Mouse (Mus musculus) heart, adult 18-20 months (tissue): ENCODE measurements around the gene Abhd15. TPM values are rescaled to one million over a fixed set of nuclear protein-coding genes. Genes with fewer than 3 reads are reported as not detected.

Experiments
- DNase-seq, 2 experiments: peaks; one replicate each; pipeline ENCODE4 v3.0.0; 2021 to 2022; ENCODE audit warnings: mixed read lengths in 1 of 2
- long read RNA-seq, 2 experiments: library from polyadenylated mRNA; stranded (forward); transcript quantifications; one replicate each; pipeline ENCODE4 v2.0.0; 2021
- total RNA-seq, 2 experiments: library from RNA; stranded (reverse); gene quantifications; 2 replicates each; pipeline ENCODE4 v1.2.3; 2021

Gene Abhd15
- total RNA-seq: 1 to 10 TPM; 2.7 to 4.5 TPM
- long read RNA-seq, experiment 1, partial matches to known transcripts: 0 of 18 reads
- long read RNA-seq, experiment 1, other reads (novel, unspliced or antisense): 18 of 18 reads
- long read RNA-seq, experiment 2, partial matches to known transcripts: 0 of 12 reads
- long read RNA-seq, experiment 2, other reads (novel, unspliced or antisense): 12 of 12 reads

- peak; percentile 88 to 92 for DNase-seq
These were observed at the start of gene Abhd15 for GRCm38 (mm10) chr11:77514832-77515636. Gene Abhd15, plus strand, starts transcription at chr11:77515121.

- no peak for DNase-seq
These were observed 48.4 kb upstream of the Abhd15 start for GRCm38 (mm10) chr11:77466544-77466943.

GRCm38 (mm10) chr11:77467157-77467556 is 47.8 kb upstream of the Abhd15 start:
- DNase-seq: peak; percentile 85 to 86

- DNase-seq: peak; percentile 83 to 86
These were observed 47.1 kb upstream of the Abhd15 start for GRCm38 (mm10) chr11:77467784-77468183.

- no peak for DNase-seq
These were observed 46.5 kb upstream of the Abhd15 start for GRCm38 (mm10) chr11:77468397-77468796.

GRCm38 (mm10) chr11:77471407-77471806 is 43.5 kb upstream of the Abhd15 start:
- no peak for DNase-seq

DNA sequence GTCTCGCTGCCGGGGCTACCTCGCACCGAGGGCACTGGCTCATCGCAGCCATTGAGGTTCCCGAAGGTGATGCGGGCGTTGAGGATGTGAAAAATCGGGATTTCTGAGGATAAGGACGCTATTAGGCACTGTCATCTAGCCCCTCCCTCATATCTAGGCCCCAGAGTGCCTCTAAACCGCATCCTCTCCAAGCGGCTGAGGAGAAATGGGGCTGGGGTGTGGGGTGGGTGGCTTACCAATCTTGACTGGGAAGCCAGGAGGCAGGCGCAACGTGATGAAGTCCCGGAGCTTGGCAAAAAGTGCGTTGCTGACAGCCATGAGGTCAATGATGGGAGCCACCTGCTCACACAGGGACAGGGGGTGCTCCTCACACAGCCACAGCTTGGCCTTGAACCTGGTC is 42.1 kb upstream of the Abhd15 start:
- no peak for DNase-seq

DNA sequence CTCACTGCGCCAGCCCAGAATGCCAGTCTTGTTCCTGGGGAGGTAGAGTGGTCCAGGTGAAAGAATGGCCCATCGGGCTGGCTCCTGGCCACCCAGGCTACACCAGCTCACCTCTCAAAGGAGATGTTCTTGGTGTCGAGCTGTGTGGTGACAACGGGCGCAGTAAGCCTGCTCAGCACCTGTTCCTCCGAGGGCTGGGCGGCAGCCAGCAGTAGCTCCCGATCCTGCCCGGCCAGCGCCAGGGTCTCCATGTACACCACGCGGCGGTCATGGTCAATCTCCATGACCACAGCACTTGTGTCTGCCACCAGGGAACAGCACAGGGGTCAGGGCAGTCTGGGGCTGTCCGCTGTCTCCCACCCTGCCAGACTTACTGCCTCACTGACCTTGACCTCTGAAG is 38.7 kb upstream of the Abhd15 start:
- DNase-seq: no peak

DNA sequence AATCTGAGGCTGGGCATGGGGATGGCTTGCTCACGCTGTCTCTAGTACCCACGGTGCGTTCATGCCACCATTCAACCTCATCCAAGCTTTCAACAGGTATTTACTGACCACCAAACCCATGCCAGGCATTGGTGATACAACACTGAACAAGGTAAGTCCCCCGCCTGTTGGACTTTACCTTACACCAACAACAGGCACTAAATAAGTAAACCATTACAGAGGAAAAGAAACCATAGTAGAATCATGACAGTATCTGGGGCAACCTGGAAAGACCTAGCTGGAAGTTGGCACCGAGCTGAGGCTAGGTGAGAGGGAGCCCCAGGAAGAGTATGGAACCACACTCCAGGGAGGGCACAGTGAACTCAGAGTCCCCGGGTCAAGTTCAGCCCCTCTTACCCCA is 38.0 kb upstream of the Abhd15 start:
- no peak for DNase-seq

GRCm38 (mm10) chr11:77483043-77483442 is 31.9 kb upstream of the Abhd15 start:
- no peak for DNase-seq

GRCm38 (mm10) chr11:77483510-77484255 is 31.2 kb upstream of the Abhd15 start:
- DNase-seq: no peak

GRCm38 (mm10) chr11:77485229-77485628 is 29.7 kb upstream of the Abhd15 start:
- no peak for DNase-seq

GRCm38 (mm10) chr11:77486798-77487197 is 28.1 kb upstream of the Abhd15 start:
- peak in 1 of 2 experiments; percentile 10 for DNase-seq

DNA sequence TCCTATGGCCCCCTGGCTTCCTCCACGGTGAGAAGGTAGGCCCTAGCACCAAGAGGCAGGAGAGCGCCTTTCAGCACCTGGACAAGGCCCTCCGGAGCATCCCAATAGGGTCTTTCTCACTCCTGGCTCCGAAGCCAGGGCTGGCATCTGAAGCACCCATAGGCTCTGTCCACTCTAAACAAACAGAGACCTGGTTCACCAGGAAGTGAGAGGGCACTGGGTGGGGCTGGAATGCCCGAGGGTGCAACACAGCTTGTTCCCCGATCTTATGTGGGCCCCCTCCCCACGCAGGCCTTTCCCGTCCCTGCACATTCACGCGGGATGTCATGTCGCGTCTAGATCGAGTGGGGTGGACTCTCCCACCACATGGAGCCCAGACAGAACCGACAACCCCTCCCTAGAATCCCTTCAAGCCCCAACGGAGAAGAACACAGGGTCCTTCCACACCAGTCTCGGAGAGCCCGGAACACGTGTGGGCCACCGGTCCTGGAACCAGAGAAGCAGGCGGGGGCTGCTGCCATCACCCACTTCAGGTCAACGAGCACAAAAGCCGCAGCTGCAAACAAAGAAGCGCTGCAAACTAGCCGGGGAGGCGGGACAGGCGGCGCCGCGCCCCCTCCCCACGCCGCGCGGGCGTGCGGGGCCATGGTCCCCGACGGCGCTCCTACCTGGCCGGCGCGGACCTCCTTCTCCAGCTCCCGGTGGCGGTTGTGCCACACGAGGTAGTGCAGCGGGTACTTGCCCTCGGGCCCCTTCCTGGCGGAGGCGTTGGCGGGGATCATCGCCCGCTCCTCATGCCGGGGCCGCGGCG is 25.9 kb upstream of the Abhd15 start:
- peak in 1 of 2 experiments; percentile 16 for DNase-seq

DNA sequence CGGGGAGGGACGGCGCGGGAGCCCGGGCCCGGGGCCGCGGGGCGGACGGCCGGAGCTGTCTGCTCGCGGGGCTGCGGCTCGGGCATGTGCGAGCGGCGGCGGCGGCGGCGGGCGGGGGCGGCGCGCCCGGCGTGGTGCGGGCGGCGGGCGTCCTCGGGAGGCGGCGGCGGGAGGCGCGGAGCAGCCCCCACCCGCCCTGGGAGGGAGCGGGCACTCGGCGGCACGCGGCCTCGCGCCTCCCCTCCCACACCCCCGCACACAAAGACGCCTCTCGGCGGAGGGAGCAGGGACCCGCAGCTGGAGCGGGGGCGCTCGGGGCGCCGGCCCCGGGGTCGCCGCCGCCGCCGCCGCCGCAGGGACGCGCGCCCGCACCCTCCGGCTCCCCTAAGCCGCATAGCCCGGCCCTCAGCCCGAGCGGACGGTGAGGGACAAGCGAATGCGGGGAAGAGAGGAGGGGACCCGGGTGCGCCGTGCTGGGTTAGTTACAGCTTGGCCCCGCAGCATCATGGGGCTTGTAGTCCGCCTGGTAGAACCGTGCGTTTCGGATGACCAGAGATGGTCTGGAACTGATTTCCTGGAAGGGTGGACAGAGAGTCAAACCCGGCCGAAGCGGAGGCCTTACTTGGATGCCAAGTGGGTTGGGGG is 25.2 kb upstream of the Abhd15 start, which contains the start of gene Ankrd13b:
Gene Ankrd13b, minus strand, starts transcription at position 88 of the 645 bp plus-strand sequence.
- peak; percentile 77 to 84 for DNase-seq

- DNase-seq: no peak
These were observed 24.5 kb upstream of the Abhd15 start for GRCm38 (mm10) chr11:77490451-77490850.

DNA sequence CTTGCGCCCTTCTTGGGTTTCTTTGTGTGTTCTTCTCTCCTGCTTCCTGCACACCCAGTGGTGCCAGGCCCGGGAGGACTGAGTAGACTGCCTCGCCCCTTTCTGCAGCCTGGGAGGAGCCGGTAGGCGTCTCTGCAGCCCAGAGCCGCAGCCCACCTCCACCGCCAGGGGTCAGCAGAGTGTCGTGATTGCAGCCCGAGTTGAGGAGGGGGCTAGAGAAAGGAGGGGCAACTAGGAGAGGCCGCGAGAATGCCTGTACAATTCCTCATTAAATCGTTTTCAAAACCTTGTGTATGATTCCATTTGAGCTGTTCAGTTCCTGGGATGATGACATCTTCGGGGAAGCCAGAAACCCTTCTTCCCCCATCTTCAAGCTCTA is 23.8 kb upstream of the Abhd15 start:
- DNase-seq: peak; percentile 90 to 96

DNA sequence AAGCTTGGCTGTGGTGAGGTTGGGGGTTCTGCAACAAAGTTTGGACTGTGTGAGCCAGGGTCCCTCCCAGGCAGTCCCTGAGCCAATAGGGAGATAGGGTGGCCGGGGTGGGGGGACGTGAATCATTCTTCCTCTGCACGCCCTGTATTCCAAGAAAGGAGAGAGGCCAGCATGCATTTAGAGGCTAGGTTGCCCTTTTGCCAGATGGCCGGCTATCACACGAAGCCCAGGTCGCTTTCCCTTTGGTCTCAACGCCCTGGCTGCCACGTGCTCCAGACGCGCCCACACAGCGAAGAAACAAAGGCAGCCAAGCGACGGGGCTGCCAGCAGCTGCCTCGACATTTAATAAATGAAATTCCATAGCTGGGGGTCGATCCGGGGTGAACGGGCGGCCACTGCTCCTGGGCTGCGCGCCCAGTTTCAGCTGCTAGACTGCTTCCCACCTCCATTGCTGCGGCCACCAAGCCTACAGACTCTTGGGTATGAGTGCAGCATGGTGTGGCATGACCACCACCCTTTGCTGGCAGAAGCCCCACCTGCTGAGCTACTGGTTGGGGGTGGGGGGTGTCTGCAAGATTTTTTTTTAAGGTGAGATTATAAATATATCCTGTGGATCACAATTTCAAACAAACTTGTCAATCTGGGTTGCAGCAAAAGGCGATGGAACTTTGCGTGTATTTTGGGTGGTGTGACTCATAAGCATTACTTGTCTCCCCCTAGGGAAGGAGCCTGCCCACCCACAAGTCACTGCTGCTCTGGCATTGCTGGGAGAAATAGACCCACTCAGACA is 23.2 kb upstream of the Abhd15 start:
- peak; percentile 84 for DNase-seq

DNA sequence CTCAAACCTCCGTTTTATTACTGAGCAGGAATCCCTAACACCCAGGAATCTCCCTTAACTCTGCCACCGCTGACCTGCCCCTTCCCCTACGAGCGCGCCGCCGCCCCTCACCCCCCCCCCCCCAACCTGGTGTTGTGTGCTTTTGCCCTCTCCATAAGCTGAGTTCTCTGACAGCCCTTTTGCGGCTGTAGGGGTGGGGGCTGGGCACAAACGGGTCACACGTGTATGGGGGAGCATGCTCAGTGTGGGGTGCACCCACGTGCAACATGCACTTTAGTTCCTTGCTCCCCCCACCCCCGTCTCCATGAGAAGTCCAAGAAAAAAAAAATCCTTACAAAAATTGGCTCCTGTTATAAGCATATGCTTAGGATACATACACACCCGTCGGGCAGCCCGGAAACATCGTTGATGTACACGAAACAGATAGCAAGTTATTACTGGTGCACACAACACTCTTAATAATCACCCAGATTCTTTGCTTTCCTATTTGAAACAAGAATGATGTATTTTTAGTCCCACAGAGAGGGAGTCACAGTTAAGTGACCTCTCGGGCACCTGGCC is 22.5 kb upstream of the Abhd15 start:
- DNase-seq: peak in 1 of 2 experiments; percentile 42

DNA sequence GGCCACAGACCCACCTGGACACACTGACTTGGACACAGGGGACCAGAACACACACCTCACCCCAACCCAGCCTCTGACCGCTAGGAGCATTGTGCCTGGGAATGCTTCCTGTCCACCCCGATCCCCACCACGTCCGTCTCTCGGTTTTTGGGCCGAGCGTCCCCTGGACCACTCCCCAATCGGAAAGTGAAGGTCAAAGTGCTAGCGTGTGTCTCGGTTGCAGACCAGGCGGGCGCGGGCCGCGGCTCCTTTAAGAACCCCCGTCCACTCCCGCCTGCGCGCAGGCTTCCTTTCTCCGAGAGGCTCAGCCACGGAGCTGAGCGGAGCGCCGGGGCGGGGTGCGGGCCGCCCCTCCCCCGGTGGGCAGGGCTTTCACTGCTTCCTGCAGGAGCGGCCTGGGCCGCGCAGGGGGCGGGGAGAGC is 22.0 kb upstream of the Abhd15 start:
- DNase-seq: peak; percentile 94 to 97
